Mouse (Mus musculus): Measurements from ENCODE around the gene Srsf5. TPM values are rescaled to one million over a fixed set of nuclear protein-coding genes. Genes with fewer than 3 reads are reported as not detected.

Gene Srsf5
- polyA plus RNA-seq, 1 experiment from 2014 or later, result 283 TPM

DNA sequence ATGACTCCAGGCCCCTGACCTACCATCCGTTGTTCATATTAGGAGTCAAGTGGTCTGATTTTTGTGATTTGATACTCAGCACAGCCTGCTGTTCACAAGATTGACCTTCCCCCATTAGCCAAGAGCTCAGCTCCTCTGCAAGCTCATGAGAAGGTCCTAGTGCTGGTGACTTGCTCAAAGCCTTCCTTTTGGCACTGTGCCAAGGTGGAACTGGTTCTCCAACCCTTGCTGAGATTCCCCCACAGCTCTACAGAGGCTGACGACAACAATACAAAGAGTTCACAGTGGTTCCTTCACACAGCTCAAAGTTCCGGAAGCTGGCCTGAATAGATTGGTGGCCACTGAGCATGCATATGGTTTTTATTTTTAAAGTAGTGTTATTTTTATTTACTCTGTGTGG is 21.1 kb upstream of the Srsf5 start:
- H3K4me3 ChIP-seq (ENCODE audit: low read depth, low read length), result no peak overlapping the region
- no peaks in the 10 kb centered on the region for H3K9me3 ChIP-seq (ENCODE audit: control insufficient read depth, low read length)
- ATAC-seq (ENCODE audit: low FRiP score, low TSS enrichment), result peak; percentile 95
- H3K4me1 ChIP-seq (replicated peaks; ENCODE audit: control insufficient read depth, insufficient read depth), result no peaks in the 10 kb centered on the region
- WGBS, result 26% methylated on average over 3 of the region's 3 CpGs
- H3K36me3 ChIP-seq (ENCODE audit: control insufficient read depth, insufficient read depth, low read length), result no peaks in the 10 kb centered on the region
- no peaks in the 10 kb centered on the region for H3K27me3 ChIP-seq (ENCODE audit: control insufficient read depth, insufficient read depth, low read length)
- DNase-seq (ENCODE audit: low spot score), result peak; percentile 92
- no peak overlapping the region for H3K9ac ChIP-seq (ENCODE audit: low read length)
- H3K4me2 ChIP-seq (replicated peaks; ENCODE audit: low read depth), result peak overlapping the region; percentile 40; the same call in 1 of the 2 replicates
- TF ChIP-seq EP300 (optimal IDR thresholded peaks at IDR 0.05), result no peak
- no peak for TF ChIP-seq CTCF (IDR thresholded peaks at IDR 0.05; ENCODE audit: low read depth)
- peak overlapping the region; percentile 84 for H3K27ac ChIP-seq (replicated peaks)

DNA sequence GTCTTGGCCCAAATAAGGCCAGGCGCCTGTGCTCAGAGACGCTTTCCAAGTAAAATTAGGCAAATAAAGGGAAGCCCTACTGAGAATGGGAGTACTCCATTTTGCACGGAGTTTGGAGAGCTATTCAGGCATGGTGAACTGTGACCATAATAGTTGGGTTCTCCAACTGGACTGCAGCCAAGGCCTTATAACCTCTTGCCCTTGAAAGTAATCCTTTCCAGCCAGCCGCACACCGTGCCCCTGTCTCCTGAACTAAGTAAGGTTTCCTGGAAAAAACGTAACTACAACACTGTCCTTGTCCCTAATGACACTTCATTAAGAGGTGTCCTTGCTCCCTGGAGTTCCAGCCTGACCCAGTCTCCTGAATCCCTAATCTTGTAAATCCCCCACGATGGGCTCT is 19.4 kb upstream of the Srsf5 start:
- DNase-seq (ENCODE audit: low spot score) (no peak), ATAC-seq (ENCODE audit: low FRiP score, low TSS enrichment) (no peak)
- Histone ChIP-seq H3K27me3 (ENCODE audit: control insufficient read depth, insufficient read depth, low read length) (no peaks in the 10 kb centered on the region), H3K36me3 (ENCODE audit: control insufficient read depth, insufficient read depth, low read length) (no peaks in the 10 kb centered on the region), H3K9me3 (ENCODE audit: control insufficient read depth, low read length) (no peaks in the 10 kb centered on the region), H3K4me2 (replicated peaks; ENCODE audit: low read depth) (no peak overlapping the region), H3K4me1 (replicated peaks; ENCODE audit: control insufficient read depth, insufficient read depth) (no peaks in the 10 kb centered on the region), H3K9ac (ENCODE audit: low read length) (no peak overlapping the region), H3K27ac (replicated peaks) (no peak overlapping the region), H3K4me3 (ENCODE audit: low read depth, low read length) (no peak overlapping the region)
- no peak for TF ChIP-seq EP300 (optimal IDR thresholded peaks at IDR 0.05)
- TF ChIP-seq CTCF (IDR thresholded peaks at IDR 0.05; ENCODE audit: low read depth), result no peak
- 46% methylated on average over 7 of the region's 7 CpGs for WGBS

DNA sequence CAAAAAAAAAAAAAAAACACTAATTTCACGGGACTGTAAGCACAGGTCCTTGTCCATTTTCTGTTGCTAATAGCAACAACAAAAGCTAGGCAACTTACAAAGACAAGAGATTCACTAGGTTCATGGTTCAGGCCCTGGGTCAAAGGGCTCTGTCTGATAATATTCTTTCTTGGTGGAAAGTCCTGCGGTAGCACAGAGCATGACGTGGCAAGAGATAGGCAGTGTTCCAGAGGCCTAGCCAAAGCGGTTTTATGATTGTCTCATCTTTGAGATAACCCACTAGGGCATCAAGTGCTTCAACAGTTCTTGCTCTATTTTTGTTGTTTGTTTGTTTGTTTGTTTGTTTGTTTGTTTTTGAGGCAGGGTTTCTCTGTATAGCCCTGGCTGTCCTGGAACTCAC is 18.8 kb upstream of the Srsf5 start:
- Histone ChIP-seq H3K9me3 (ENCODE audit: control insufficient read depth, low read length) (no peaks in the 10 kb centered on the region), H3K4me3 (ENCODE audit: low read depth, low read length) (no peak overlapping the region), H3K4me1 (replicated peaks; ENCODE audit: control insufficient read depth, insufficient read depth) (no peaks in the 10 kb centered on the region), H3K4me2 (replicated peaks; ENCODE audit: low read depth) (no peak overlapping the region), H3K36me3 (ENCODE audit: control insufficient read depth, insufficient read depth, low read length) (no peaks in the 10 kb centered on the region), H3K9ac (ENCODE audit: low read length) (no peak overlapping the region), H3K27ac (replicated peaks) (no peak overlapping the region), H3K27me3 (ENCODE audit: control insufficient read depth, insufficient read depth, low read length) (no peaks in the 10 kb centered on the region)
- ATAC-seq (ENCODE audit: low FRiP score, low TSS enrichment) (no peak), DNase-seq (ENCODE audit: low spot score) (no peak)
- WGBS, result 79% methylated on average over 4 of the region's 4 CpGs
- no peak for TF ChIP-seq CTCF (IDR thresholded peaks at IDR 0.05; ENCODE audit: low read depth)
- no peak for TF ChIP-seq EP300 (optimal IDR thresholded peaks at IDR 0.05)

DNA sequence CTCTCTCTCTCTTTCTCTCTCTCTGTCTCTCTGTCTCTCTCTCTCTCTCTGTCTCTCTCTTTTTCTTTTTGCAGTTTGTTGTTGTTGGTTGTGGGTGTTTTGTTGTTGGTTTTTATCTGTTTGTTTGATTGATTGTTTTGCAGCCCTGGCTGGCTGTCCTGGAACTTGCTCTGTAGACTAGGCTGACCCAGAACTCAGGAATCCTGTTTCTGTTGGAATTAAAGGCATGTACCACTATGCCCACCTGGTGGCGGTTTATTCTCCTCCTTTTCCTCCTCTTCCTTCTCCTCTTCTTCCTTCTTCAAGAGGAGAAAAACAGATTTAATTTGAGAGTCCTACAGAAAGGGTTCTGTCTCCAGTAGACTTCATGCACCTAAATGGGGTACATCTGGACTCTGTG is 17.8 kb upstream of the Srsf5 start:
- no peak for TF ChIP-seq CTCF (IDR thresholded peaks at IDR 0.05; ENCODE audit: low read depth)
- TF ChIP-seq EP300 (optimal IDR thresholded peaks at IDR 0.05), result no peak
- Histone ChIP-seq H3K4me3 (ENCODE audit: low read depth, low read length) (no peak overlapping the region), H3K9ac (ENCODE audit: low read length) (no peak overlapping the region), H3K9me3 (ENCODE audit: control insufficient read depth, low read length) (no peaks in the 10 kb centered on the region), H3K27ac (replicated peaks) (no peak overlapping the region), H3K36me3 (ENCODE audit: control insufficient read depth, insufficient read depth, low read length) (no peaks in the 10 kb centered on the region), H3K4me1 (replicated peaks; ENCODE audit: control insufficient read depth, insufficient read depth) (no peaks in the 10 kb centered on the region), H3K4me2 (replicated peaks; ENCODE audit: low read depth) (no peak overlapping the region), H3K27me3 (ENCODE audit: control insufficient read depth, insufficient read depth, low read length) (no peaks in the 10 kb centered on the region)
- DNase-seq (ENCODE audit: low spot score) (no peak), ATAC-seq (ENCODE audit: low FRiP score, low TSS enrichment) (no peak)
- 72% methylated on average over 1 of the region's 1 CpGs for WGBS

DNA sequence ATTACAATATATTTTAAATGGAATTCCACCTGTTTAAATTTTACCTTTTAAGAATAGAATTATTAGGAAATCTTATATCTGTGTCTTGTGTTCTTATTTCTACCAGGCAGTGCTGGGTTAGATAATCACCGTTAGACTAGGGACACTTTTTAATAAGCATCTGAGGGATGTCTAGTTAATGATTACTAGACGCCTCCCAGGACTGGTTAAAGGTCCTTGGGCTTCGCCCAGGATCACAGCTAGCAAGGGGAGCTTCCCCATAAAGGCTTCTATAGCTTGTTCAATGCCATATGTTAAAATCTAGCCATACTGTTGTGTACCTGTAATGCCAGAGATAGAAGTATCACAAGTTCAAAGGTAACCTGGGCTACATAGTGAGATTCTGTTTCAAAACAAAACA is 16.4 kb upstream of the Srsf5 start:
- H3K36me3 ChIP-seq (ENCODE audit: control insufficient read depth, insufficient read depth, low read length), result no peaks in the 10 kb centered on the region
- H3K9me3 ChIP-seq (ENCODE audit: control insufficient read depth, low read length), result no peaks in the 10 kb centered on the region
- TF ChIP-seq CTCF (IDR thresholded peaks at IDR 0.05; ENCODE audit: low read depth) (no peak), EP300 (optimal IDR thresholded peaks at IDR 0.05) (no peak)
- H3K27me3 ChIP-seq (ENCODE audit: control insufficient read depth, insufficient read depth, low read length), result no peaks in the 10 kb centered on the region
- DNase-seq (ENCODE audit: low spot score), result no peak
- no peak overlapping the region for H3K4me2 ChIP-seq (replicated peaks; ENCODE audit: low read depth)
- H3K27ac ChIP-seq (replicated peaks), result no peak overlapping the region
- H3K4me3 ChIP-seq (ENCODE audit: low read depth, low read length), result no peak overlapping the region
- no peaks in the 10 kb centered on the region for H3K4me1 ChIP-seq (replicated peaks; ENCODE audit: control insufficient read depth, insufficient read depth)
- H3K9ac ChIP-seq (ENCODE audit: low read length), result no peak overlapping the region
- no peak for ATAC-seq (ENCODE audit: low FRiP score, low TSS enrichment)
- 52% methylated on average over 3 of the region's 3 CpGs for WGBS

DNA sequence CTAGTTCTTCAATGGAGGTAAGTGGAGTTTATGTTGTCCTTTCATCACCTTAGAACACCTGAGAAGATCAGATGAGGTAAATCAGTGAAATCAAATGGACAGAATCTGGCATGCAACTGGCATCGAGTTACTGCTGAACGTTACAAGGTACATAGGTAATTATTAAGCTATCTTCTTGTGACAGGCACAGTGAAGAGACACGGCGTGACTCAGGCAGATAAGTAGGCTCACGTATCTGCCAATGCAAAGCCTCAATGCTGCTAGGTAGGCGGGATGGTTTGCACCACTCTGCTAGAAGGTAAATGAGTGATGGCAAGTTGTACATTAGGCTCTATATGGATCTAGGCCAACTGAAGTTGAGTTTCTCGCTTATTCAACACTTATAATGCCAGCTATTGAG is 15.2 kb upstream of the Srsf5 start:
- Histone ChIP-seq H3K27me3 (ENCODE audit: control insufficient read depth, insufficient read depth, low read length) (no peaks in the 10 kb centered on the region), H3K9me3 (ENCODE audit: control insufficient read depth, low read length) (no peaks in the 10 kb centered on the region), H3K4me2 (replicated peaks; ENCODE audit: low read depth) (no peak overlapping the region), H3K36me3 (ENCODE audit: control insufficient read depth, insufficient read depth, low read length) (no peaks in the 10 kb centered on the region), H3K9ac (ENCODE audit: low read length) (no peak overlapping the region), H3K4me1 (replicated peaks; ENCODE audit: control insufficient read depth, insufficient read depth) (no peaks in the 10 kb centered on the region), H3K4me3 (ENCODE audit: low read depth, low read length) (no peak overlapping the region), H3K27ac (replicated peaks) (no peak overlapping the region)
- WGBS, result 62% methylated on average over 7 of the region's 7 CpGs
- peak; percentile 73; the same call in 1 of the 2 replicates for ATAC-seq (ENCODE audit: low FRiP score, low TSS enrichment)
- no peak for DNase-seq (ENCODE audit: low spot score)
- TF ChIP-seq EP300 (optimal IDR thresholded peaks at IDR 0.05), result no peak

All from stomach, postnatal 0 days (tissue).